In the genomic region with DNA sequence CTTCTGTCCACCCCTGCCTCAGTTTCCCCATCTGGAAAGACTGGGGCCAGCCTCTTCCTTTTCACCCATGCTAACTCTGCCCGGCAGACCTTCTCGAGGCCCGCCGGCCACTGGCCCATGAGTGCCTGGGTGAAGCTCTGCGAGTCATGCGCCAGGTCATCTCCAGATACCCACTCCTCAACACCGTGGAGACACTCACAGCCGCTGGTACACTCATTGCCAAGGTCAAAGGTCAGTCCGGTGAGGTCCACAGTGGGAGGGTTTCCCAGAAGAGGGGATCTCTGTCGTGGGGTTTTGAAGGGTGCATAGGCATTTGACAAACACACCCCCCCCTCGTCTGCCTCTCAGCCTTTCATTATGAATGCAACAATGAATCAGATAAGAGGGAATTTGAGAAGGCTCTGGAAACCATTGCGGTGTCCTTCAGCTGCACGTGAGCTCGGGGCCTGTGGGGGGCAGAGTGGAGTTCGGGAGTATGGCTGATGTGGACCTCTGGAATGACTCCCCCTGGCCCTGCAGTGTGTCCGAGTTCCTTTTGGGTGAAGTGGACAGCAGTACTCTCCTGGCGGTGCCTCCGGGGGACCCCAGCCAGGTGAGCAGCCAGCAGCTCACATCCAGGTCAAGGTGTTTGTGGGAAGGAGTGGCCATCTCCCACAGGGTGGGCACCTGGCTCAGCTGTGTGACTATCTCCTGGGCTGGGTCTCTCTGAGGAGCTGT, we compare ENCODE assay signal across 9 mouse cellular contexts. TPM values are rescaled to one million over a fixed set of nuclear protein-coding genes. Genes with fewer than 3 reads are reported as not detected.
DNase-seq lines count a peak whose midpoint lies in the region; ATAC-seq and TF ChIP-seq lines count a peak whose summit lies in the region.
"Had no signal": no experiment of that assay in that cellular context is flagged by ENCODE, and none has a peak within 500 bp of the region (broad histone marks: within the 10 kb centered on the region; RNA-seq: fewer than 3 reads in every experiment).

No protein-coding gene starts in this region.

- peak overlapping the region; percentile 42 for H3K4me3 ChIP-seq in kidney, embryonic 15.5 days (replicated peaks)
- H3K4me3 ChIP-seq in intestine, postnatal 0 days (ENCODE audit: low read depth, low read length), result no peak overlapping the region

- ATAC-seq in kidney, embryonic 15.5 days (replicated peaks; ENCODE audit: low FRiP score), result no peak
- no peak for ATAC-seq in intestine, postnatal 0 days

- no peak for DNase-seq in kidney, adult 8-10 months
- DNase-seq in thymus, postnatal 14 days, result peak; percentile 28
- no peak for DNase-seq in thymus, postnatal 0 days (ENCODE audit: low spot score)
- no peak for DNase-seq in cerebellum, postnatal 4 days (ENCODE audit: low spot score in 2 of 2)
- DNase-seq in gastrocnemius, postnatal 10 days, result no peak
- DNase-seq: kidney, postnatal 14 days had no signal

- H3K27ac ChIP-seq in kidney, embryonic 15.5 days, result no peak overlapping the region
- H3K27ac ChIP-seq in intestine, postnatal 0 days (ENCODE audit: low read depth, low read length), result no peak overlapping the region
- H3K27ac ChIP-seq: forebrain, embryonic 12.5 days had no signal

- TF ChIP-seq CTCF in intestine, postnatal 0 days (IDR thresholded peaks at IDR 0.05; ENCODE audit: low read depth), result peak; percentile 22; the same call in 1 of the 2 replicates

- no peak overlapping the region for H3K9ac ChIP-seq in kidney, embryonic 15.5 days
- H3K9ac ChIP-seq in intestine, postnatal 0 days (ENCODE audit: low read depth, low read length), result no peak overlapping the region

- H3K36me3 ChIP-seq in kidney, embryonic 15.5 days, result no peaks in the 10 kb centered on the region
- no peaks in the 10 kb centered on the region for H3K36me3 ChIP-seq in intestine, postnatal 0 days (ENCODE audit: control insufficient read depth, insufficient read depth)
- H3K36me3 ChIP-seq: forebrain, embryonic 12.5 days had no signal

- peaks cover 24% of the 10 kb centered on the region for H3K4me1 ChIP-seq in kidney, embryonic 15.5 days
- no peaks in the 10 kb centered on the region for H3K4me1 ChIP-seq in intestine, postnatal 0 days (replicated peaks; ENCODE audit: control insufficient read depth, insufficient read depth, low read length)

- H3K4me2 ChIP-seq in kidney, embryonic 15.5 days, result peak overlapping the region; percentile 62
- H3K4me2 ChIP-seq in intestine, postnatal 0 days (replicated peaks; ENCODE audit: low read depth), result no peak overlapping the region

- 82% methylated on average over 18 of the region's 18 CpGs for WGBS in kidney, embryonic 15.5 days
- WGBS in intestine, postnatal 0 days, result 79% methylated on average over 18 of the region's 18 CpGs

- H3K27me3 ChIP-seq in kidney, embryonic 15.5 days, result peaks cover 8% of the 10 kb centered on the region
- H3K27me3 ChIP-seq in intestine, postnatal 0 days (replicated peaks; ENCODE audit: control insufficient read depth, insufficient read depth, low read length), result 0 out of 2 replicates have a peak, but pooled peaks cover 3% of the 10 kb centered on the region

- H3K9me3 ChIP-seq in kidney, embryonic 15.5 days (replicated peaks), result no peaks in the 10 kb centered on the region
- H3K9me3 ChIP-seq in intestine, postnatal 0 days (ENCODE audit: control insufficient read depth), result no peaks in the 10 kb centered on the region
- H3K9me3 ChIP-seq: forebrain, embryonic 12.5 days had no signal

RNA-seq across cellular contexts. Expression of a gene that starts 4.3 kb away (rescaled TPM):
- 8.7 and 10.0 TPM in 2 replicates for polyA plus RNA-seq in kidney, embryonic 15.5 days (2015; fragmentation: Nextera tagmentation; extraction: Ambion mirVana)
- 179 and 206 TPM in 2 replicates for polyA plus RNA-seq in thymus, postnatal 0 days (2015; fragmentation: Nextera tagmentation; extraction: Ambion mirVana)
- polyA plus RNA-seq in intestine, postnatal 0 days (2015; fragmentation: Nextera tagmentation; extraction: Ambion mirVana), result 1.2 and 1.3 TPM in 2 replicates
- 1 to 10 TPM; 2.0 to 3.5 TPM for total RNA-seq in gastrocnemius, postnatal 10 days (2021)

RNA-seq across cellular contexts. Expression of a gene that starts 18.8 kb away (rescaled TPM):
- polyA plus RNA-seq in kidney, embryonic 15.5 days (2015; fragmentation: Nextera tagmentation; extraction: Ambion mirVana), result 235 and 243 TPM in 2 replicates
- 153 and 158 TPM in 2 replicates for polyA plus RNA-seq in thymus, postnatal 0 days (2015; fragmentation: Nextera tagmentation; extraction: Ambion mirVana)
- 90.0 and 98.5 TPM in 2 replicates for polyA plus RNA-seq in intestine, postnatal 0 days (2015; fragmentation: Nextera tagmentation; extraction: Ambion mirVana)
- total RNA-seq in gastrocnemius, postnatal 10 days (2021), result 10 to 100 TPM; 62.1 to 62.7 TPM

RNA-seq across cellular contexts. Expression of a gene that starts 24.5 kb away (rescaled TPM):
- 3.9 and 4.5 TPM in 2 replicates for polyA plus RNA-seq in kidney, embryonic 15.5 days (2015; fragmentation: Nextera tagmentation; extraction: Ambion mirVana)
- 5.2 and 5.8 TPM in 2 replicates for polyA plus RNA-seq in thymus, postnatal 0 days (2015; fragmentation: Nextera tagmentation; extraction: Ambion mirVana)
- polyA plus RNA-seq in intestine, postnatal 0 days (2015; fragmentation: Nextera tagmentation; extraction: Ambion mirVana), result 2.2 and 2.5 TPM in 2 replicates
- 1 to 10 TPM; 3.2 to 4.2 TPM for total RNA-seq in gastrocnemius, postnatal 10 days (2021)

RNA-seq across cellular contexts. Expression of a gene that starts 26.2 kb away (rescaled TPM):
- 581 and 603 TPM in 2 replicates for polyA plus RNA-seq in kidney, embryonic 15.5 days (2015; fragmentation: Nextera tagmentation; extraction: Ambion mirVana)
- polyA plus RNA-seq in thymus, postnatal 0 days (2015; fragmentation: Nextera tagmentation; extraction: Ambion mirVana), result 640 and 681 TPM in 2 replicates
- polyA plus RNA-seq in intestine, postnatal 0 days (2015; fragmentation: Nextera tagmentation; extraction: Ambion mirVana), result 1,519 and 1,523 TPM in 2 replicates
- total RNA-seq in gastrocnemius, postnatal 10 days (2021), result 100 to 1,000 TPM; 380 to 398 TPM

RNA-seq across cellular contexts. Expression of a gene that starts 32.4 kb away (rescaled TPM):
- 253 and 292 TPM in 2 replicates for polyA plus RNA-seq in kidney, embryonic 15.5 days (2015; fragmentation: Nextera tagmentation; extraction: Ambion mirVana)
- polyA plus RNA-seq in thymus, postnatal 0 days (2015; fragmentation: Nextera tagmentation; extraction: Ambion mirVana), result 137 and 152 TPM in 2 replicates
- polyA plus RNA-seq in intestine, postnatal 0 days (2015; fragmentation: Nextera tagmentation; extraction: Ambion mirVana), result 109 and 117 TPM in 2 replicates
- total RNA-seq in gastrocnemius, postnatal 10 days (2021), result 10 to 100 TPM; 26.1 to 38.6 TPM

Comparison
In these comparisons a context has a peak if more than half of its experiments do, and no peak if none do; other contexts are left out.
1. RNA of a gene that starts 4.3 kb away (polyA plus RNA-seq): 179 to 206 TPM in thymus, postnatal 0 days; 8.7 to 10.0 TPM in kidney, embryonic 15.5 days and 1.2 to 1.3 TPM in intestine, postnatal 0 days; every median in the first group is over 10 times any median in the second.